Mouse (Mus musculus) CH12.LX (cell line): ENCODE results near the gene 2310022B05Rik. TPM values are rescaled to one million over a fixed set of nuclear protein-coding genes. Genes with fewer than 3 reads are reported as not detected.

Experiments used
- DNase-seq: peaks from one replicate; pipeline ENCODE4 v3.0.0-alpha.2; 2013; ENCODE audit errors: extremely low read depth
- H3K27ac ChIP-seq: 2 replicates; pipeline ENCODE4 v1.5.1; 2012; ENCODE audit warnings: low read depth, mild to moderate bottlenecking, control low read depth, moderate library complexity; ENCODE audit not compliant: insufficient read depth
- H3K27me3 ChIP-seq: replicated peaks from 2 replicates; pipeline ENCODE3; 2012; ENCODE audit warnings: inconsistent platforms
- H3K36me3 ChIP-seq, 2 experiments: replicated peaks in 1 of 2; 2 replicates each; pipeline versions ENCODE3 to v1.6.1; 2012; ENCODE audit warnings: inconsistent platforms in 1 of 2, low read length in 1 of 2, mild to moderate bottlenecking in 1 of 2, mixed read lengths in 1 of 2, moderate library complexity in 1 of 2; ENCODE audit not compliant: control insufficient read depth in 1 of 2, insufficient read depth in 1 of 2
- H3K4me1 ChIP-seq, 2 experiments: 2 replicates each; pipeline ENCODE4 v1.6.1; 2012; ENCODE audit warnings: inconsistent platforms in 1 of 2, moderate library complexity in 1 of 2; ENCODE audit not compliant: insufficient read depth in 2 of 2, control insufficient read depth in 1 of 2
- H3K4me2 ChIP-seq: 2 replicates; pipeline ENCODE4 v1.6.1; 2012; ENCODE audit warnings: low read depth, mild to moderate bottlenecking, control low read depth; ENCODE audit not compliant: poor library complexity, insufficient read depth, severe bottlenecking
- H3K4me3 ChIP-seq, 3 experiments: fragments of 150-350 bp in 1 of 3; sonication (generic) in 1 of 3; replicated peaks in 1 of 3; 2 replicates each; pipeline versions ENCODE3 to v1.5.1; 2011 to 2012; ENCODE audit warnings: low read depth in 2 of 3, low read length in 2 of 3, mild to moderate bottlenecking in 2 of 3, moderate library complexity in 2 of 3, control low read depth in 1 of 3, improper control_type of control experiment in 1 of 3, inconsistent platforms in 1 of 3, mixed read lengths in 1 of 3; ENCODE audit not compliant: poor library complexity in 1 of 3
- H3K79me2 ChIP-seq: replicated peaks from 2 replicates; pipeline ENCODE4 v1.6.1; 2012; ENCODE audit warnings: mild to moderate bottlenecking, moderate library complexity; ENCODE audit not compliant: control insufficient read depth, poor library complexity, insufficient read depth, severe bottlenecking; ENCODE audit errors: extremely low read depth
- H3K9ac ChIP-seq: 2 replicates; pipeline ENCODE4 v1.6.1; 2012; ENCODE audit warnings: low read depth, mild to moderate bottlenecking, control low read depth, moderate library complexity; ENCODE audit not compliant: insufficient read depth
- H3K9me3 ChIP-seq: replicated peaks from 2 replicates; pipeline ENCODE3; 2012; ENCODE audit warnings: low read length, inconsistent platforms, mixed read lengths
- MAX ChIP-seq: IDR thresholded peaks from 2 replicates; pipeline ENCODE4 v1.6.1; 2011; ENCODE audit warnings: low read length, improper control_type of control experiment
- SIN3A ChIP-seq: IDR thresholded peaks from 2 replicates; pipeline ENCODE4 v1.6.1; 2012; ENCODE audit warnings: low read length, improper control_type of control experiment, inconsistent platforms
- SMC3 ChIP-seq: IDR thresholded peaks from 2 replicates; pipeline ENCODE4 v1.6.1; 2011; ENCODE audit warnings: low read depth, low read length, improper control_type of control experiment
- dilution Hi-C: fragments of 300-500 bp; cut with MboI; formaldehyde crosslinking; loops from 2 replicates; pipeline ENCODE4 v1.14.3; 2020; ENCODE audit warnings: low sequenced_read_pairs; ENCODE audit not compliant: extremely low pct_unique_long_range_greater_than_20kb, extremely low pct_ligation_motif_present
- in situ Hi-C: fragments of 300-500 bp; cut with MboI; formaldehyde crosslinking; loops from 3 replicates; pipeline ENCODE4 v1.14.3; 2019; ENCODE audit warnings: low sequenced_read_pairs, low pct_ligation_motif_present, low pct_unique_long_range_greater_than_20kb, mixed read lengths
- polyA plus RNA-seq: library from polyadenylated mRNA; unstranded; fragments of >175 nt; gene quantifications from 2 replicates; pipeline ENCODE4 v1.2.1, GENCODE M21; 2012; ENCODE audit warnings: low read depth; ENCODE audit not compliant: insufficient read length
- total RNA-seq, 2 experiments: library from RNA; depleted of rRNA; stranded (reverse); fragments of 300-350 nt in 1 of 2; fragments of >200 nt in 1 of 2; gene quantifications; 2 replicates each; pipeline ENCODE4 v1.2.3; 2012 to 2014

2310022B05Rik gene
- total and polyA plus RNA-seq, 3 experiments, result 3.2 to 7.1 (median 5.7) TPM

- H3K4me1 ChIP-seq, result peaks cover 0 to 38% of the 10 kb centered on the region in 2 experiments; a peak in 2 of 4 replicates
- H3K4me2 ChIP-seq, result no peak overlapping the region
- H3K27ac ChIP-seq, result no peak overlapping the region
- no peaks in the 10 kb centered on the region for H3K36me3 ChIP-seq
- H3K27me3 ChIP-seq, result no peaks in the 10 kb centered on the region
- no peak for TF ChIP-seq SIN3A
- TF ChIP-seq MAX, result no peak
- no peak for TF ChIP-seq SMC3
- H3K9me3 ChIP-seq, result no peaks in the 10 kb centered on the region
- H3K9ac ChIP-seq, result no peak overlapping the region
- in situ Hi-C loops, result loop anchor here (5.0 kb wide), 1 partner anchor 184 kb away; no protein-coding TSS in a partner anchor
- dilution Hi-C loops, result no loop called here
- no peak overlapping the region for H3K4me3 ChIP-seq
- no peak for DNase-seq
- no peaks in the 10 kb centered on the region for H3K79me2 ChIP-seq
Observed at GRCm38 (mm10) chr8:124586556-124586955, 76.6 kb downstream of the 2310022B05Rik start.

Other genes starting within 250 kb of the 2310022B05Rik start
- gene Pgbd5, start 223.7 kb downstream of the 2310022B05Rik start, total RNA-seq (2012; rRNA removed), result 1.2 and 3.1 TPM in 2 replicates
- gene Pgbd5, start 223.7 kb downstream of the 2310022B05Rik start, total RNA-seq (2014; rRNA removed), result 0.53 and 0.89 TPM in 2 replicates
- 3.1 and 3.9 TPM in 2 replicates for gene Pgbd5, start 223.7 kb downstream of the 2310022B05Rik start, polyA plus RNA-seq
- gene Cog2, start 142.6 kb downstream of the 2310022B05Rik start, total RNA-seq (2012; rRNA removed), result 53.1 and 56.7 TPM in 2 replicates
- 37.7 and 41.8 TPM in 2 replicates for gene Cog2, start 142.6 kb downstream of the 2310022B05Rik start, total RNA-seq (2014; rRNA removed)
- gene Cog2, start 142.6 kb downstream of the 2310022B05Rik start, polyA plus RNA-seq, result 55.5 and 62.6 TPM in 2 replicates
- gene Agt, start 93.7 kb downstream of the 2310022B05Rik start, total RNA-seq (2012; rRNA removed), result not detected in 2 replicates
- not detected in 2 replicates for gene Agt, start 93.7 kb downstream of the 2310022B05Rik start, total RNA-seq (2014; rRNA removed)
- not detected in 2 replicates for gene Agt, start 93.7 kb downstream of the 2310022B05Rik start, polyA plus RNA-seq
- gene Capn9, start 87.3 kb downstream of the 2310022B05Rik start, total RNA-seq (2012; rRNA removed), result not detected in 2 replicates
- gene Capn9, start 87.3 kb downstream of the 2310022B05Rik start, total RNA-seq (2014; rRNA removed), result not detected in 2 replicates
- gene Capn9, start 87.3 kb downstream of the 2310022B05Rik start, polyA plus RNA-seq, result 0.10 TPM in 1 of 2 replicates, not detected in the other
- 33.6 and 36.6 TPM in 2 replicates for gene Ttc13, start 58.6 kb upstream of the 2310022B05Rik start, total RNA-seq (2012; rRNA removed)
- gene Ttc13, start 58.6 kb upstream of the 2310022B05Rik start, total RNA-seq (2014; rRNA removed), result 33.5 and 35.8 TPM in 2 replicates
- 26.3 and 30.8 TPM in 2 replicates for gene Ttc13, start 58.6 kb upstream of the 2310022B05Rik start, polyA plus RNA-seq
- 9.7 and 11.5 TPM in 2 replicates for gene Arv1, start 58.8 kb upstream of the 2310022B05Rik start, total RNA-seq (2012; rRNA removed)
- 11.4 and 11.9 TPM in 2 replicates for gene Arv1, start 58.8 kb upstream of the 2310022B05Rik start, total RNA-seq (2014; rRNA removed)
- 18.8 and 22.0 TPM in 2 replicates for gene Arv1, start 58.8 kb upstream of the 2310022B05Rik start, polyA plus RNA-seq
- 4.5 and 4.8 TPM in 2 replicates for gene Fam89a, start 88.5 kb upstream of the 2310022B05Rik start, total RNA-seq (2012; rRNA removed)
- 2.2 and 2.5 TPM in 2 replicates for gene Fam89a, start 88.5 kb upstream of the 2310022B05Rik start, total RNA-seq (2014; rRNA removed)
- gene Fam89a, start 88.5 kb upstream of the 2310022B05Rik start, polyA plus RNA-seq, result 3.7 and 4.9 TPM in 2 replicates
- gene Trim67, start 129.7 kb upstream of the 2310022B05Rik start, total RNA-seq (2012; rRNA removed), result 0.04 and 0.08 TPM in 2 replicates
- gene Trim67, start 129.7 kb upstream of the 2310022B05Rik start, total RNA-seq (2014; rRNA removed), result not detected in 2 replicates
- gene Trim67, start 129.7 kb upstream of the 2310022B05Rik start, polyA plus RNA-seq, result 0.04 TPM in 1 of 2 replicates, not detected in the other
- 73.6 and 89.1 TPM in 2 replicates for gene Gnpat, start 199.7 kb upstream of the 2310022B05Rik start, total RNA-seq (2012; rRNA removed)
- 52.5 and 62.3 TPM in 2 replicates for gene Gnpat, start 199.7 kb upstream of the 2310022B05Rik start, total RNA-seq (2014; rRNA removed)
- 77.3 and 91.5 TPM in 2 replicates for gene Gnpat, start 199.7 kb upstream of the 2310022B05Rik start, polyA plus RNA-seq
- gene 2810004N23Rik, start 199.8 kb upstream of the 2310022B05Rik start, total RNA-seq (2012; rRNA removed), result 47.6 and 61.6 TPM in 2 replicates
- gene 2810004N23Rik, start 199.8 kb upstream of the 2310022B05Rik start, total RNA-seq (2014; rRNA removed), result 45.1 and 51.4 TPM in 2 replicates
- gene 2810004N23Rik, start 199.8 kb upstream of the 2310022B05Rik start, polyA plus RNA-seq, result 75.7 and 76.8 TPM in 2 replicates
- 11.2 and 13.6 TPM in 2 replicates for gene Exoc8, start 234.3 kb upstream of the 2310022B05Rik start, total RNA-seq (2012; rRNA removed)
- 9.4 and 10.7 TPM in 2 replicates for gene Exoc8, start 234.3 kb upstream of the 2310022B05Rik start, total RNA-seq (2014; rRNA removed)
- 5.9 and 6.4 TPM in 2 replicates for gene Exoc8, start 234.3 kb upstream of the 2310022B05Rik start, polyA plus RNA-seq
- 16.0 and 18.2 TPM in 2 replicates for gene Sprtn, start 234.5 kb upstream of the 2310022B05Rik start, total RNA-seq (2012; rRNA removed)
- 19.2 and 23.0 TPM in 2 replicates for gene Sprtn, start 234.5 kb upstream of the 2310022B05Rik start, total RNA-seq (2014; rRNA removed)
- 23.4 and 26.5 TPM in 2 replicates for gene Sprtn, start 234.5 kb upstream of the 2310022B05Rik start, polyA plus RNA-seq